In genomic region chr1:37004533-37004932, GRCm38 (mm10) we compare ENCODE assay signal across 33 mouse cellular contexts. TPM values are rescaled to one million over a fixed set of nuclear protein-coding genes. Genes with fewer than 3 reads are reported as not detected.
A peak's percentile ranks its signal among the peaks of the same experiment; 100 is the strongest.
DNase-seq lines count a peak whose midpoint lies in the region; ATAC-seq and TF ChIP-seq lines count a peak whose summit lies in the region.
"Had no signal": no experiment of that assay in that cellular context is flagged by ENCODE, and none has a peak within 500 bp of the region (broad histone marks: within the 10 kb centered on the region; RNA-seq: fewer than 3 reads in every experiment).

No protein-coding gene starts in this region.

- no peak overlapping the region for H3K4me2 ChIP-seq in lung, postnatal 0 days (replicated peaks; ENCODE audit: low read depth, low read length)
- H3K4me2 ChIP-seq: heart, embryonic 15.5 days; hindbrain, embryonic 14.5 days; liver, embryonic 12.5 days; midbrain, embryonic 12.5 days; neural tube, embryonic 13.5 days had no signal

- no peak overlapping the region for H3K27ac ChIP-seq in heart, embryonic 10.5 days
- no peak overlapping the region for H3K27ac ChIP-seq in heart, adult 2 months
- H3K27ac ChIP-seq in ES-Bruce4 (ENCODE audit: insufficient read depth, low read length), result peak overlapping the region; percentile 8; the same call in 1 of the 2 replicates
- H3K27ac ChIP-seq in lung, postnatal 0 days (ENCODE audit: low read length), result no peak overlapping the region
- H3K27ac ChIP-seq: heart, embryonic 15.5 days; hindbrain, embryonic 14.5 days; kidney, postnatal 0 days; liver, embryonic 12.5 days; midbrain, embryonic 12.5 days; neural tube, embryonic 13.5 days had no signal

- WGBS in heart, embryonic 10.5 days, result 68% methylated on average over 8 of the region's 8 CpGs
- WGBS in heart, adult 2 months, result 67% methylated on average over 8 of the region's 8 CpGs
- 68% methylated on average over 8 of the region's 8 CpGs for WGBS in lung, postnatal 0 days

- TF ChIP-seq CTCF in heart, adult 2 months (IDR thresholded peaks at IDR 0.05), result no peak
- no peak for TF ChIP-seq CTCF in ES-Bruce4 (IDR thresholded peaks at IDR 0.05; ENCODE audit: low read depth, low read length)
- TF ChIP-seq CTCF in lung, postnatal 0 days (IDR thresholded peaks at IDR 0.05), result no peak

- H3K79me2 ChIP-seq in heart, adult 2 months (replicated peaks; ENCODE audit: control insufficient read depth, insufficient read depth, low read length), result no peaks in the 10 kb centered on the region

- no peaks in the 10 kb centered on the region for H3K9me3 ChIP-seq in heart, embryonic 10.5 days
- no peaks in the 10 kb centered on the region for H3K9me3 ChIP-seq in ES-Bruce4 (replicated peaks; ENCODE audit: control insufficient read depth, insufficient read depth, low read length, poor library complexity, severe bottlenecking)
- no peaks in the 10 kb centered on the region for H3K9me3 ChIP-seq in lung, postnatal 0 days (ENCODE audit: low read length)
- H3K9me3 ChIP-seq: heart, embryonic 15.5 days; liver, embryonic 12.5 days; megakaryocyte, embryonic 14.5 days; midbrain, embryonic 12.5 days; neural tube, embryonic 13.5 days had no signal

- peaks cover 6% of the 10 kb centered on the region; the same call in 1 of the 2 replicates for H3K4me1 ChIP-seq in heart, embryonic 10.5 days
- no peaks in the 10 kb centered on the region for H3K4me1 ChIP-seq in heart, adult 2 months (ENCODE audit: control insufficient read depth, insufficient read depth, low read length)
- H3K4me1 ChIP-seq in ES-Bruce4 (ENCODE audit: control insufficient read depth, insufficient read depth, low read length), result peaks cover 6% of the 10 kb centered on the region
- no peaks in the 10 kb centered on the region for H3K4me1 ChIP-seq in lung, postnatal 0 days (ENCODE audit: insufficient read depth, low read depth, low read length)
- H3K4me1 ChIP-seq: heart, embryonic 15.5 days; liver, embryonic 12.5 days; midbrain, embryonic 12.5 days; neural tube, embryonic 13.5 days had no signal

- TF ChIP-seq POLR2A in heart, adult 2 months (IDR thresholded peaks at IDR 0.05; ENCODE audit: insufficient read depth, low read depth, low read length), result no peak
- no peak for TF ChIP-seq POLR2A in ES-Bruce4 (IDR thresholded peaks at IDR 0.05; ENCODE audit: insufficient read depth, low read length)

- no peaks in the 10 kb centered on the region for H3K27me3 ChIP-seq in heart, embryonic 10.5 days (ENCODE audit: insufficient read depth, poor library complexity, severe bottlenecking)
- no peaks in the 10 kb centered on the region for H3K27me3 ChIP-seq in heart, adult 2 months (ENCODE audit: control insufficient read depth, insufficient read depth, low read length)
- no peaks in the 10 kb centered on the region for H3K27me3 ChIP-seq in ES-Bruce4 (ENCODE audit: control insufficient read depth, insufficient read depth, low read length, poor library complexity, severe bottlenecking)
- no peaks in the 10 kb centered on the region for H3K27me3 ChIP-seq in lung, postnatal 0 days (replicated peaks; ENCODE audit: insufficient read depth, low read length)
- H3K27me3 ChIP-seq: heart, embryonic 15.5 days; liver, embryonic 12.5 days; megakaryocyte, embryonic 14.5 days; midbrain, embryonic 12.5 days; neural tube, embryonic 13.5 days had no signal

- intact Hi-C loops in heart, adult 2 months (cut with DNase I), result no loop called here

- H3K36me3 ChIP-seq in heart, embryonic 10.5 days, result no peaks in the 10 kb centered on the region
- no peaks in the 10 kb centered on the region for H3K36me3 ChIP-seq in heart, adult 2 months (ENCODE audit: control insufficient read depth, insufficient read depth, low read length)
- H3K36me3 ChIP-seq in ES-Bruce4 (ENCODE audit: control insufficient read depth, insufficient read depth, low read length, poor library complexity, severe bottlenecking), result no peaks in the 10 kb centered on the region
- H3K36me3 ChIP-seq in lung, postnatal 0 days (ENCODE audit: insufficient read depth, low read length), result no peaks in the 10 kb centered on the region
- H3K36me3 ChIP-seq: heart, embryonic 15.5 days; liver, embryonic 12.5 days; midbrain, embryonic 12.5 days; neural tube, embryonic 13.5 days had no signal

- H3K9ac ChIP-seq in heart, adult 2 months (ENCODE audit: low read depth, low read length), result no peak overlapping the region
- H3K9ac ChIP-seq in ES-Bruce4 (ENCODE audit: low read depth, poor library complexity, severe bottlenecking), result no peak overlapping the region
- no peak overlapping the region for H3K9ac ChIP-seq in lung, postnatal 0 days (replicated peaks; ENCODE audit: low read depth)
- H3K9ac ChIP-seq: heart, embryonic 15.5 days; hindbrain, embryonic 14.5 days; liver, embryonic 12.5 days; liver, postnatal 0 days; midbrain, embryonic 12.5 days; neural tube, embryonic 13.5 days had no signal

- TF ChIP-seq EP300 in heart, adult 2 months (IDR thresholded peaks at IDR 0.05; ENCODE audit: insufficient read depth, low read depth, low read length), result no peak
- no peak for TF ChIP-seq EP300 in ES-Bruce4 (IDR thresholded peaks at IDR 0.05; ENCODE audit: insufficient read depth, low read depth, low read length)
- no peak for TF ChIP-seq EP300 in lung, postnatal 0 days (IDR thresholded peaks at IDR 0.05)

- H3K4me3 ChIP-seq in heart, embryonic 10.5 days, result no peak overlapping the region
- H3K4me3 ChIP-seq in heart, adult 2 months, result no peak overlapping the region
- H3K4me3 ChIP-seq in ES-Bruce4 (ENCODE audit: low read depth, low read length), result no peak overlapping the region
- no peak overlapping the region for H3K4me3 ChIP-seq in lung, postnatal 0 days (ENCODE audit: low read depth, low read length)
- H3K4me3 ChIP-seq: erythroblast, embryonic 14.5 days; heart, embryonic 15.5 days; liver, embryonic 12.5 days; megakaryocyte, embryonic 14.5 days; midbrain, embryonic 12.5 days; neural tube, embryonic 13.5 days had no signal

- DNase-seq in heart, embryonic 10.5 days (ENCODE audit: low spot score), result peak; percentile 63
- DNase-seq in heart, adult 2 months, result no peak
- DNase-seq in gastrocnemius, postnatal 10 days, result peak; percentile 43
- peak; percentile 76 for DNase-seq in skeletal muscle tissue, adult 2 months (ENCODE audit: low read depth, low spot score)
- no peak for DNase-seq in layer of hippocampus, adult 18-20 months (ENCODE audit: low spot score in 2 of 2)
- DNase-seq in lung, postnatal 0 days (ENCODE audit: low spot score), result no peak
- DNase-seq: adrenal gland, adult 2 months; adrenal gland, postnatal 36 days; cerebellum, adult 2 months; cerebellum, postnatal 14 days; heart, postnatal 4 days; kidney, adult 8-10 months; kidney, postnatal 4 days; layer of hippocampus, postnatal 36 days; left cerebral cortex, postnatal 4 days; liver, postnatal 0 days; lung, postnatal 4 days; thymus, adult 18-20 months; thymus, postnatal 25 days had no signal

- no peak for ATAC-seq in lung, postnatal 0 days
- ATAC-seq: activated CD4-positive, CD25-positive, alpha-beta regulatory T cell, adult 4 months; forebrain, embryonic 16.5 days; inflammation-experienced regulatory T-cells, adult 6 months; liver, embryonic 12.5 days; liver, postnatal 0 days had no signal

RNA-seq across cellular contexts. Expression of gene Vwa3b, which starts 21.9 kb away (rescaled TPM):
- polyA plus RNA-seq in heart, embryonic 10.5 days (2016; fragmentation: Nextera tagmentation; extraction: Ambion mirVana), result not detected in 2 replicates
- total RNA-seq in heart, adult 2 months (2021), result 1 to 10 TPM in 1 of 2 experiments, under 1 TPM in 1; 0.13 to 1.0 TPM
- polyA plus RNA-seq in heart, adult 2 months (2012; rRNA removed), result 0.35 and 0.43 TPM in 2 replicates
- 10.8 and 12.6 TPM in 2 replicates for polyA plus RNA-seq in ES-Bruce4 (2011; ENCODE audit: insufficient read depth, insufficient read length, low read depth, missing spikeins)
- total RNA-seq in gastrocnemius, postnatal 10 days (2021), result 10 to 100 TPM; 38.7 to 43.0 TPM
- total RNA-seq in layer of hippocampus, adult 18-20 months (2021), result 10 to 100 TPM; 21.2 to 22.6 TPM
- polyA plus RNA-seq in lung, postnatal 0 days (2015; fragmentation: Nextera tagmentation; extraction: Ambion mirVana), result 1.4 and 2.3 TPM in 2 replicates
- total RNA-seq: granulocyte monocyte progenitor cell, adult 5-6 weeks had no signal
- polyA plus RNA-seq: adrenal gland, adult 2 months; erythroblast, embryonic 14.5 days; forebrain, embryonic 11.5 days; liver, embryonic 12.5 days had no signal

Comparison
In these comparisons a context has a peak if more than half of its experiments do, and no peak if none do; other contexts are left out.
1. DNase-seq: peak in heart, embryonic 10.5 days (single experiment), gastrocnemius, postnatal 10 days (single experiment) and skeletal muscle tissue, adult 2 months (single experiment); none in heart, adult 2 months (0 of 2), layer of hippocampus, adult 18-20 months (0 of 2) and lung, postnatal 0 days (single experiment).